8 mouse cellular contexts compared by ENCODE assay signal in the genomic region with DNA sequence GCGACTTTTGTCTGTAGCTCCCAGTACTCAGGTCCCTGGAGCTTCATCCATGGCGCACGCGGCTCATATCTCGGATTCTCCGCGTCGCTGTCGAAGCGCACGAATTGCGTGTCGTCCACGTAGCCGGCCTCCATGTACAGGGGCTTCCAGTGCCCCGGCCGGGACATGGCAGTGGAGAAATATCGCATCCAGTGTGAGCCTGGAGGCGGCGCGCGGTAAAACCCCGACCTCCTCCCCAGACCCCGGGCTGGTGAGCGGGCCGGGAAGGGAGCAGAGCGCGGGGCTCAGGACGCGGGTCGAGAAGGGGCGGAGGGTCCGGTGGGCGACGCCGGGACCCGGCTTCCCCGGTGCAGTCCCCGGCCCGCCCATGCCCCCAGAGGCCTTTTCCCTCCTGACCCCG. TPM values are rescaled to one million over a fixed set of nuclear protein-coding genes. Genes with fewer than 3 reads are reported as not detected.
A peak's percentile ranks its signal among the peaks of the same experiment; 100 is the strongest.
DNase-seq lines count a peak whose midpoint lies in the region; ATAC-seq and TF ChIP-seq lines count a peak whose summit lies in the region.

No protein-coding gene starts in this region.

- no peak for TF ChIP-seq CTCF in left cerebral cortex, adult 2 months (IDR thresholded peaks at IDR 0.05)

- no peaks in the 10 kb centered on the region for H3K9me3 ChIP-seq in embryonic facial prominence, embryonic 11.5 days (replicated peaks; ENCODE audit: control insufficient read depth, low read length)
- H3K9me3 ChIP-seq in intestine, embryonic 16.5 days (ENCODE audit: control insufficient read depth, low read length) = no peaks in the 10 kb centered on the region

- intact Hi-C loops in left cerebral cortex, adult 2 months (cut with DNase I) = no loop called here

- H3K9ac ChIP-seq in embryonic facial prominence, embryonic 11.5 days (replicated peaks; ENCODE audit: low read length) = no peak overlapping the region
- H3K9ac ChIP-seq in intestine, embryonic 16.5 days (ENCODE audit: low read depth, low read length) = peak overlapping the region; percentile 36; the same call in 1 of the 2 replicates

- no peak overlapping the region for H3K27ac ChIP-seq in left cerebral cortex, adult 2 months
- H3K27ac ChIP-seq in embryonic facial prominence, embryonic 11.5 days (replicated peaks; ENCODE audit: low read depth, low read length) = no peak overlapping the region
- no peak overlapping the region for H3K27ac ChIP-seq in intestine, embryonic 16.5 days (ENCODE audit: low read length)

- WGBS in embryonic facial prominence, embryonic 11.5 days = under 1% methylated on average over 38 of the region's 41 CpGs
- WGBS in intestine, embryonic 16.5 days = 1% methylated on average over 30 of the region's 41 CpGs

- no peak; the same call in 1 of the 2 replicates for ATAC-seq in embryonic facial prominence, embryonic 11.5 days (replicated peaks; ENCODE audit: insufficient number of reproducible peaks, low FRiP score, low TSS enrichment, low read depth)
- peak; percentile 26; the same call in 1 of the 2 replicates for ATAC-seq in intestine, embryonic 16.5 days

- no peak for DNase-seq in left cerebral cortex, adult 2 months (ENCODE audit: extremely low spot score in 1 of 2, low spot score in 2 of 2)
- no peak for DNase-seq in left cerebral cortex, adult 9 months (ENCODE audit: low spot score in 2 of 2)
- peak; percentile 26 for DNase-seq in embryonic facial prominence, embryonic 11.5 days (ENCODE audit: low spot score)
- DNase-seq in neural tube, embryonic 10.5 days (ENCODE audit: extremely low spot score, low spot score) = peak; percentile 52
- no peak for DNase-seq in urinary bladder, adult 18-20 months (ENCODE audit: low spot score in 2 of 2)
- no peak for DNase-seq in left cerebral cortex, adult 11 months (ENCODE audit: low spot score)
- no peak for DNase-seq in c-Kit-positive CD71-positive TER-119-positive erythroid progenitor cells, embryonic 14.5 days (ENCODE audit: low spot score)

- H3K4me2 ChIP-seq in embryonic facial prominence, embryonic 11.5 days (ENCODE audit: low read depth, low read length) = peak overlapping the region; percentile 39
- peak overlapping the region; percentile 75 for H3K4me2 ChIP-seq in intestine, embryonic 16.5 days (ENCODE audit: low read depth, low read length)

- peak overlapping the region; percentile 33 for H3K4me3 ChIP-seq in left cerebral cortex, adult 2 months
- H3K4me3 ChIP-seq in embryonic facial prominence, embryonic 11.5 days (ENCODE audit: low read depth, low read length) = peak overlapping the region; percentile 18
- peak overlapping the region; percentile 42 for H3K4me3 ChIP-seq in intestine, embryonic 16.5 days (ENCODE audit: low read length)

- H3K27me3 ChIP-seq in embryonic facial prominence, embryonic 11.5 days (ENCODE audit: control insufficient read depth, insufficient read depth, low read length) = peaks cover 19% of the 10 kb centered on the region
- peaks cover 22% of the 10 kb centered on the region for H3K27me3 ChIP-seq in intestine, embryonic 16.5 days (replicated peaks; ENCODE audit: control insufficient read depth, insufficient read depth, low read length)

- no peaks in the 10 kb centered on the region for H3K36me3 ChIP-seq in embryonic facial prominence, embryonic 11.5 days (replicated peaks; ENCODE audit: control insufficient read depth, insufficient read depth, low read depth, low read length)
- no peaks in the 10 kb centered on the region for H3K36me3 ChIP-seq in intestine, embryonic 16.5 days (ENCODE audit: control insufficient read depth, insufficient read depth, low read length)

- H3K4me1 ChIP-seq in embryonic facial prominence, embryonic 11.5 days (ENCODE audit: control insufficient read depth, insufficient read depth, low read length) = no peaks in the 10 kb centered on the region
- H3K4me1 ChIP-seq in intestine, embryonic 16.5 days (ENCODE audit: control insufficient read depth, insufficient read depth, low read length) = peaks cover 6% of the 10 kb centered on the region; the same call in 1 of the 2 replicates

RNA-seq across cellular contexts. Expression of gene H2-T3, which starts 15.8 kb away (rescaled TPM):
- total RNA-seq in left cerebral cortex, adult 2 months (2021) = not detected
- polyA plus RNA-seq in embryonic facial prominence, embryonic 11.5 days (2014; fragmentation: Nextera tagmentation; extraction: Ambion mirVana) = not detected in 2 replicates
- 42.3 and 46.9 TPM in 2 replicates for polyA plus RNA-seq in intestine, embryonic 16.5 days (2015; fragmentation: Nextera tagmentation; extraction: Ambion mirVana)

RNA-seq across cellular contexts. Expression of gene Gm8909, which starts 37.5 kb away (rescaled TPM):
- total RNA-seq in left cerebral cortex, adult 2 months (2021) = not detected
- not detected in 2 replicates for polyA plus RNA-seq in embryonic facial prominence, embryonic 11.5 days (2014; fragmentation: Nextera tagmentation; extraction: Ambion mirVana)
- 1.9 and 3.5 TPM in 2 replicates for polyA plus RNA-seq in intestine, embryonic 16.5 days (2015; fragmentation: Nextera tagmentation; extraction: Ambion mirVana)

RNA-seq across cellular contexts. Expression of gene Rpp21, which starts 52.0 kb away (rescaled TPM):
- total RNA-seq in left cerebral cortex, adult 2 months (2021) = 10 to 100 TPM; 44.5 to 45.1 TPM
- polyA plus RNA-seq in embryonic facial prominence, embryonic 11.5 days (2014; fragmentation: Nextera tagmentation; extraction: Ambion mirVana) = 83.6 and 92.6 TPM in 2 replicates
- polyA plus RNA-seq in intestine, embryonic 16.5 days (2015; fragmentation: Nextera tagmentation; extraction: Ambion mirVana) = 129 and 139 TPM in 2 replicates

Comparison
In these comparisons a context has a peak if more than half of its experiments do, and no peak if none do; other contexts are left out.
1. DNase-seq: peak in embryonic facial prominence, embryonic 11.5 days (single experiment) and neural tube, embryonic 10.5 days (single experiment); none in left cerebral cortex, adult 2 months (0 of 2), left cerebral cortex, adult 9 months (0 of 2), urinary bladder, adult 18-20 months (0 of 2), left cerebral cortex, adult 11 months (single experiment) and c-Kit-positive CD71-positive TER-119-positive erythroid progenitor cells, embryonic 14.5 days (single experiment).
2. RNA of gene H2-T3, which starts 15.8 kb away (polyA plus RNA-seq): 42.3 to 46.9 TPM in intestine, embryonic 16.5 days; not detected in embryonic facial prominence, embryonic 11.5 days; every median in the first group is over 10 times any median in the second.
3. Peak in every context shown above with its lines, with median percentiles within 50 percentile points of each other: H3K4me3 ChIP-seq.